Mouse (Mus musculus) CH12.LX (cell line): ENCODE data around the gene Pitpnm2.

ENCODE experiments used
- BHLHE40 ChIP-seq: IDR thresholded peaks from 2 replicates; pipeline ENCODE4 v1.6.1; 2011; ENCODE audit warnings: mild to moderate bottlenecking, low read depth, low read length, improper control_type of control experiment
- CTCF ChIP-seq, 2 experiments: IDR thresholded peaks in 1 of 2; conservative IDR thresholded peaks in 1 of 2; 2 replicates each; pipeline ENCODE4 v1.5.1; 2011 to 2012; ENCODE audit warnings: low read depth in 2 of 2, low read length in 2 of 2, improper control_type of control experiment in 1 of 2, inconsistent platforms in 1 of 2, mild to moderate bottlenecking in 1 of 2, moderate library complexity in 1 of 2
- EP300 ChIP-seq: IDR thresholded peaks from 2 replicates; pipeline ENCODE4 v1.6.1; 2011; ENCODE audit warnings: low read length, improper control_type of control experiment
- MAFK ChIP-seq: IDR thresholded peaks from 2 replicates; pipeline ENCODE4 v1.6.1; 2011; ENCODE audit warnings: low read length, improper control_type of control experiment; ENCODE audit not compliant: insufficient replicate concordance
- MAX ChIP-seq: IDR thresholded peaks from 2 replicates; pipeline ENCODE4 v1.6.1; 2011; ENCODE audit warnings: low read length, improper control_type of control experiment
- NELFE ChIP-seq: IDR thresholded peaks from 2 replicates; pipeline ENCODE4 v1.6.1; 2011; ENCODE audit warnings: low read depth, low read length, improper control_type of control experiment
- POLR2A ChIP-seq: IDR thresholded peaks from 2 replicates; pipeline ENCODE4 v1.6.1; 2011; ENCODE audit warnings: low read depth, mild to moderate bottlenecking, improper control_type of control experiment, low read length
- RAD21 ChIP-seq: IDR thresholded peaks from 2 replicates; pipeline ENCODE4 v1.6.1; 2011; ENCODE audit warnings: low read depth, mild to moderate bottlenecking, low read length, improper control_type of control experiment, moderate library complexity
- SMC3 ChIP-seq: IDR thresholded peaks from 2 replicates; pipeline ENCODE4 v1.6.1; 2011; ENCODE audit warnings: low read depth, low read length, improper control_type of control experiment
- USF2 ChIP-seq: conservative IDR thresholded peaks from 2 replicates; pipeline ENCODE4 v1.6.1; 2011; ENCODE audit warnings: low read depth, low read length, improper control_type of control experiment
- ZNF384 ChIP-seq: IDR thresholded peaks from 2 replicates; pipeline ENCODE4 v1.6.1; 2012; ENCODE audit warnings: low read depth, low read length, improper control_type of control experiment, inconsistent platforms

DNA sequence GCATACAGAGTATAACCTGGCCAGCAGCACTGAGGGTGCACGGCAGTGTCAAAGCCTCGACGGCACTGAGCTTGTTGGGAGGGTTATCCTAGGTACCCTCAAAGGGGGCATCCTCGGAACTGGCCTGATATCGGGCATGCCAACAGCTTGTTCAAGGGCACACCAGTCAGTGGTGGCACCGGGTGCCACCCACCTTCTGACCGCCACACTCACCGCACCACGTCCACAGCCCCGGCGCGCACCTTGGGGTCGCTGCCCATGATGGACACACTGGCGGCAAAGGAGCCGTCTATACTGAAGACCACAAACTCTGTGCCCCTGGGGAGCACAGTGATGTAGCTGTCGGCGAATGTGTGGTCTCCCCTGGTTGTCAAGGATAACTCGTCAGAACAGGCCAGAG, 127.2 kb downstream of the Pitpnm2 start:
- TF ChIP-seq POLR2A = no peak
- no peak for TF ChIP-seq USF2
- no peak for TF ChIP-seq CTCF (conservative IDR thresholded peaks at IDR 0.05 in 1 of 2, IDR thresholded peaks at IDR 0.05 in 1 of 2; ENCODE audit: low read depth in 2 of 2, low read length in 2 of 2)
- no peak for TF ChIP-seq MAX
- no peak for TF ChIP-seq MAFK
- no peak for TF ChIP-seq NELFE
- no peak for TF ChIP-seq RAD21
- TF ChIP-seq ZNF384 = no peak
- no peak for TF ChIP-seq SMC3
- TF ChIP-seq EP300 = no peak
- TF ChIP-seq BHLHE40 = no peak
